Mouse (Mus musculus) left cerebral cortex, postnatal 25 days (tissue): ENCODE measurements around the gene Cyp2d40. TPM values are rescaled to one million over a fixed set of nuclear protein-coding genes. Genes with fewer than 3 reads are reported as not detected.
"Not testable (repeated sequence)": the region's sequence is repeated elsewhere in the genome, so short reads cannot be mapped to it uniquely, and the experiment has no call there.

Experiments used
- DNase-seq, 2 experiments: peaks; one replicate each; pipeline ENCODE4 v3.0.0; 2022; ENCODE audit warnings: low spot score in 2 of 2, mixed read lengths in 1 of 2
- intact Hi-C: fragments of 180-260 bp; cut with DNase I; formaldehyde crosslinking; loops from one replicate; pipeline ENCODE4 v1.15.1; 2025
- total RNA-seq, 2 experiments: library from RNA; stranded (reverse); gene quantifications; 2 replicates each; pipeline ENCODE4 v1.2.3; 2021

The Cyp2d40 gene
- total RNA-seq: not detected

GRCm38 (mm10) chr15:82763631-82764420 lies at the start of gene Cyp2d40:
Gene Cyp2d40 (minus strand): TSS chr15:82764183.
- intact Hi-C loops: no loop called here
- no peak for DNase-seq

GRCm38 (mm10) chr15:82810556-82810955 lies 46.6 kb upstream of the Cyp2d40 start:
- no peak for DNase-seq
- intact Hi-C loops: loop anchor here (5.0 kb wide), 1 partner anchor 97 kb away; no protein-coding TSS in a partner anchor

GRCm38 (mm10) chr15:82809511-82809910 lies 45.5 kb upstream of the Cyp2d40 start:
- intact Hi-C loops: loop anchor here (10.0 kb wide), 2 partner anchors 395 to 705 kb away; partner anchors contain the start of gene Ttll1

GRCm38 (mm10) chr15:82806969-82807763 lies 43.2 kb upstream of the Cyp2d40 start:
- no peak for DNase-seq
- intact Hi-C loops: loop anchor here (10.0 kb wide), 2 partner anchors 398 to 708 kb away; partner anchors contain the start of gene Ttll1

More at GRCm38 (mm10) chr15:82809511-82809910, 45.5 kb upstream of the Cyp2d40 start:
- DNase-seq: peak in 1 of 2 experiments; percentile 21

- peak; percentile 82 to 90 for DNase-seq
- intact Hi-C loops: loop anchor here (1.0 to 10.0 kb wide), 4 partner anchors 232 to 710 kb away; partner anchors contain the start of gene Ttll1
Observed at GRCm38 (mm10) chr15:82804708-82805639, 41.0 kb upstream of the Cyp2d40 start.

- intact Hi-C loops: no loop called here
- no peak for DNase-seq
Observed at GRCm38 (mm10) chr15:82795936-82796440, 32.0 kb upstream of the Cyp2d40 start.

- no peak for DNase-seq
- intact Hi-C loops: no loop called here
Observed at GRCm38 (mm10) chr15:82794277-82794676, 30.3 kb upstream of the Cyp2d40 start, which contains the start of gene Cyp2d26. Gene Cyp2d26 (minus strand): TSS chr15:82794294.

DNA sequence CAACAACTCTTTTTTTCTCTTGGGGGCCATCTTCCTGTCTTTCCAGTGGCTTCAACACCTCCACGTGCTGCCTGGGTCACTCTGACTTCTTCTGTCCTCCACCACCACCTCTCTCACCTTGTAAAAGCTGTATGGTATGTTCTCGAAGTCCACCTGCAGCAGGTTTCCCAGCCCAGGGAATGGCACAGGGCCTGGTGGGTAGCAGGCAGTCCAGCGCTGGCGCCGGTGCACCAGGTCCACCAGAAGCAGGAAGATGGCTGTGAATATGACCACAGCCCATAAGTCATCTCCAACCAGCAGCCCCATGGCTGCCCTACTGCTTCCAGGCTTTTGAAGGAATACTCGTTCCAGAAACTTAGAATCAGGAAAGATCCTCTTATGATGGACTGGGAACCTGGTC lies 29.9 kb upstream of the Cyp2d40 start:
- intact Hi-C loops: no loop called here
- DNase-seq: no peak

GRCm38 (mm10) chr15:82793454-82793853 lies 29.5 kb upstream of the Cyp2d40 start:
- DNase-seq: no peak
- intact Hi-C loops: no loop called here

DNA sequence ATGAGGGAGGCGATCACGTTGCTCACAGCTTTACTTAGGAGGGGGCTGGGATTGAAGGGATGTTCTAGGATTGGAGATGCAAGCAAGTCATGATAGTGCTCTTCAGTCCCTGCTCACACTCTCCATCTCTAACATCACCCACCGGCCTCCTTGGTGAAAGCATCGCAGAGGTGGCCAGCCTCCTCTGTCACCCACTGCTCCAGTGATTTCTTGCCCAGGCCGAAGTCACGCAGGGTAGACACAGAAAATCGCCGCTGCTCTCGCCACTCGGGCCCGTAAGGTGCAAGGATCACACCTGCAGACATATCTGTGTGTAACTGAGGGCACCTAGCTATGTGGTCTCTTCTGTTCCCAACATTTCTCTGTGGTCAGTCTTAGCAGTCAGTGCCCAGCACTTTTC lies 28.6 kb upstream of the Cyp2d40 start:
- no peak for DNase-seq
- intact Hi-C loops: no loop called here

- DNase-seq: no peak
- intact Hi-C loops: no loop called here
Observed at GRCm38 (mm10) chr15:82784581-82784980, 20.6 kb upstream of the Cyp2d40 start.

DNA sequence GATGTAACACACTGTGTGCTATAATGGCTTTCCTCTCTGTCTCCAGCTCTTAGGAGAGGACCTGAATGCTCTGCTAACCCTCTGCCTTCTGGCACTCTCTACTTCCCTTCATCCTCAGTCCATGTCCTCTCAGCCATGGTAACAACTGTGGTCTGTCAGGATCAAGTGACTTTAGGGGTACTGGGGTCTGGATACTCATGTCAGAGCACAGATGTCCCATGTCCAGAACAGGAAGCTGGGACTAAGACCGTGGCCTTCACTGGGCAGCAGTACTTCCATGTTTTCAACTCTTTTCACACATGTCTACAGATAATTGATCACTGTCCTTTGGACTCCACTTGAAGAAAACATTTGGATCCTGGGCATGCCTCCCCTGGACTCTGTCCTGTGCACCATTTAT lies 19.8 kb upstream of the Cyp2d40 start:
- intact Hi-C loops: loop anchor here (2.0 kb wide), 1 partner anchor 101 kb away; no protein-coding TSS in a partner anchor
- no peak for DNase-seq

- DNase-seq, intact Hi-C loops: not testable (repeated sequence)
Observed at GRCm38 (mm10) chr15:82777856-82778255, 13.9 kb upstream of the Cyp2d40 start.

- intact Hi-C loops: no loop called here
Observed at GRCm38 (mm10) chr15:82765943-82766342, 2.0 kb upstream of the Cyp2d40 start.

GRCm38 (mm10) chr15:82764881-82765280 lies 898 bp upstream of the Cyp2d40 start:
- intact Hi-C loops: no loop called here
- no peak for DNase-seq

More at GRCm38 (mm10) chr15:82765943-82766342, 2.0 kb upstream of the Cyp2d40 start:
- DNase-seq: no peak

GRCm38 (mm10) chr15:82748141-82748540 lies 15.8 kb downstream of the Cyp2d40 start:
- intact Hi-C loops: no loop called here
- no peak for DNase-seq

DNA sequence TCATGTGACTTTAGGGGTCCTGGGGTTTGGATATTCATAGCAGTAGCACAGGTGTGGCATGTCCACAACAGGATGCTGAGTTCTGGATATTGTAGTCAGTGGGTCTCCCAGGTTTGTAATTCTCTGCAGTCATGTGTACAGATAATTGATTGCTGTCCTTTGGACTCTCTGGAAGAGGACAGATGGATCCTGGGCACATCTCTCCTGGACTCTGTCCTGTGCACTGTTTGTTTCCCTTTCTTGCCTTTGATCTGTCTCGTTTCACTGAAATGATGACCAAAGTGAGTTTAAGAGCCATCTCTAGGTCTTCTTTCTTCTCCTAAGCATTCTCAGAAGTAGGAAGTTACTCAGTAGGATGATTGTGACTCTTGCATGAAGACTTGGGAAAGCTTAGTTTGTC lies 16.5 kb downstream of the Cyp2d40 start:
- no peak for DNase-seq
- intact Hi-C loops: no loop called here

GRCm38 (mm10) chr15:82733331-82733925 lies 30.6 kb downstream of the Cyp2d40 start:
- DNase-seq, intact Hi-C loops: not testable (repeated sequence)
